Mouse (Mus musculus) hindbrain, embryonic 16.5 days (tissue): ENCODE results near the gene Acbd5. TPM values are rescaled to one million over a fixed set of nuclear protein-coding genes. Genes with fewer than 3 reads are reported as not detected.

ENCODE experiments used
- ATAC-seq: fragments of 200-750 bp; cut with Nextera tagmentation; 2 replicates; pipeline ENCODE4 v1.8.0; 2017; ENCODE audit warnings: moderate TSS enrichment, moderate library complexity
- H3K27ac ChIP-seq: fragments of 300-500 bp; sonication (generic); 2 replicates; pipeline ENCODE4 v1.5.1; 2014; ENCODE audit warnings: low read depth, mild to moderate bottlenecking, control low read depth, low read length, moderate library complexity
- H3K27me3 ChIP-seq: fragments of 300-500 bp; sonication (generic); replicated peaks from 2 replicates; pipeline ENCODE4 v1.6.1; 2014; ENCODE audit warnings: low read length; ENCODE audit not compliant: control insufficient read depth, insufficient read depth
- H3K36me3 ChIP-seq: fragments of 300-500 bp; sonication (generic); 2 replicates; pipeline ENCODE4 v1.6.1; 2014; ENCODE audit warnings: mild to moderate bottlenecking, low read length, moderate library complexity, mixed read lengths; ENCODE audit not compliant: control insufficient read depth, insufficient read depth
- H3K4me1 ChIP-seq: fragments of 300-500 bp; sonication (generic); 2 replicates; pipeline ENCODE4 v1.6.1; 2014; ENCODE audit warnings: low read depth, low read length; ENCODE audit not compliant: control insufficient read depth, insufficient read depth
- H3K4me2 ChIP-seq: fragments of 300-500 bp; sonication (generic); 2 replicates; pipeline ENCODE4 v1.6.1; 2014; ENCODE audit warnings: mild to moderate bottlenecking, low read length, control low read depth, moderate library complexity
- H3K4me3 ChIP-seq: fragments of 300-500 bp; sonication (generic); 2 replicates; pipeline ENCODE4 v1.5.1; 2014; ENCODE audit warnings: mild to moderate bottlenecking, low read length, control low read depth, moderate library complexity
- H3K9ac ChIP-seq: fragments of 300-500 bp; sonication (generic); 2 replicates; pipeline ENCODE4 v1.6.1; 2014; ENCODE audit warnings: low read depth, mild to moderate bottlenecking, control low read depth, low read length, moderate library complexity
- H3K9me3 ChIP-seq: fragments of 300-500 bp; sonication (generic); 2 replicates; pipeline ENCODE4 v1.6.1; 2014; ENCODE audit warnings: mild to moderate bottlenecking, low read length, moderate library complexity; ENCODE audit not compliant: control insufficient read depth
- WGBS: fragments of 180-500 bp; shearing (Covaris S2); extraction: QIAGEN DNeasy Blood & Tissue Kit; methylation state at CpG from one replicate; pipeline ENCODE4 v1.1.7; 2014; 5-methylcytosine and 5-hydroxymethylcytosine counted together
- polyA plus RNA-seq: library from polyadenylated mRNA; unstranded; fragments of >200 nt; fragmentation: Nextera tagmentation; extraction: Ambion mirVana; gene quantifications from 2 replicates; pipeline ENCODE4 v1.2.1, GENCODE M21; 2015

Acbd5 gene
- polyA plus RNA-seq, 1 experiment from 2014 or later: 79.7 TPM

GRCm38 (mm10) chr2:23078588-23078987, 10.6 kb downstream of the Acbd5 start:
- WGBS: 94% methylated on average over 2 of the region's 2 CpGs
- H3K9ac ChIP-seq: no peak overlapping the region

DNA sequence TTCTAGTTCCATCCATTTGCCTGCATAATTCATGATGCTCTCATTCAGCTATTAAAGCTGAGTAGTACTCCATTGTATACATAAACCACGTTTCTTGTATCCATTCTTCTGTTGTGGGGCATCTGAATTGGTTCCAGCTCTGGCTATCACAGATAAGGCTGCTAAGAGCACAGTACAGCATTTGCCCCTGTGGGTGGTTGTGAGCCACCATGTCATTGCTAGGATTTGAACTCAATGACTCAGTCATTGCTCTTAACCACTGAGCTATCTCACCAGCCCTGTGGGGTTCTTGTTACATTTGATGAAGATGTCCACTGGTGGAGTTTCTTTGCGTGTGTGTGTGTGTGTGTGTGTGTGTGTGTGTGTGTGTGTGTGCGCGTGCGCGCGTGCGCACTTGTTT, 16.6 kb downstream of the Acbd5 start:
- no peak for ATAC-seq
- no peaks in the 10 kb centered on the region for H3K27me3 ChIP-seq
- WGBS: 98% methylated on average over 8 of the region's 8 CpGs
- H3K4me1 ChIP-seq: no peaks in the 10 kb centered on the region
- H3K4me2 ChIP-seq: no peak overlapping the region
- H3K4me3 ChIP-seq: no peak overlapping the region
- H3K36me3 ChIP-seq: peaks cover 20% of the 10 kb centered on the region
- no peak overlapping the region for H3K27ac ChIP-seq
- no peaks in the 10 kb centered on the region for H3K9me3 ChIP-seq
- H3K9ac ChIP-seq: no peak overlapping the region

More at GRCm38 (mm10) chr2:23078588-23078987, 10.6 kb downstream of the Acbd5 start:
- Histone ChIP-seq H3K36me3 (peaks cover 21% of the 10 kb centered on the region), H3K9me3 (no peaks in the 10 kb centered on the region), H3K4me2 (no peak overlapping the region), H3K4me1 (no peaks in the 10 kb centered on the region), H3K4me3 (no peak overlapping the region), H3K27me3 (no peaks in the 10 kb centered on the region), H3K27ac (no peak overlapping the region)
- no peak for ATAC-seq

- ATAC-seq: no peak
- H3K4me1 ChIP-seq: no peaks in the 10 kb centered on the region
- 55% methylated on average over 5 of the region's 5 CpGs for WGBS
- no peaks in the 10 kb centered on the region for H3K27me3 ChIP-seq
- H3K9ac ChIP-seq: no peak overlapping the region
- no peak overlapping the region for H3K4me2 ChIP-seq
- H3K9me3 ChIP-seq: no peaks in the 10 kb centered on the region
- H3K36me3 ChIP-seq: peaks cover 34% of the 10 kb centered on the region
- no peak overlapping the region for H3K27ac ChIP-seq
- H3K4me3 ChIP-seq: no peak overlapping the region
Measured at GRCm38 (mm10) chr2:23092216-23092615, 24.2 kb downstream of the Acbd5 start.

- H3K27me3 ChIP-seq: no peaks in the 10 kb centered on the region
- H3K27ac ChIP-seq: no peak overlapping the region
- no peak for ATAC-seq
- H3K9me3 ChIP-seq: no peaks in the 10 kb centered on the region
- H3K9ac ChIP-seq: no peak overlapping the region
- no peak overlapping the region for H3K4me3 ChIP-seq
- no peak overlapping the region for H3K4me2 ChIP-seq
- H3K36me3 ChIP-seq: peaks cover 23% of the 10 kb centered on the region
- H3K4me1 ChIP-seq: no peaks in the 10 kb centered on the region
Measured at GRCm38 (mm10) chr2:23097028-23097427, 29.1 kb downstream of the Acbd5 start.

DNA sequence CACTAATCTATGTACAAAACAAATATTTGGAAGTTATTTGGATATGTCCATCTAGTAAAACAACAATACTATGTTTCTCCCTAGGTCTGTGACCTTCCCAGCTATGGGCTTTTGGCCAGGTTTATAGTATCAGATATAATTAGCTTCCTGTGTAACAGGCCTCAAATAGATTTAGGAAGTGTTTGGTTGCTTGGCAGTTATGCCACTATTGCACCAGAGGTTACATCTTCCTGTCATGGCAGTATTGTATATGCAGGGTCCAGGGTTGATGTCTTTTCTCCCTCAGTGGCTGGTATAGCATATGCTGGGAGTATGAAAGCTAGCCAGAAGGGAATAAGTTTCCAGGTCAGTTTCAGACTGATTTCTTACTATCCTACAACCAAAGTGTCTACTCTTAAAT, 34.3 kb downstream of the Acbd5 start:
- Histone ChIP-seq H3K9me3 (no peaks in the 10 kb centered on the region), H3K4me3 (no peak overlapping the region), H3K27me3 (no peaks in the 10 kb centered on the region), H3K9ac (no peak overlapping the region), H3K27ac (no peak overlapping the region), H3K36me3 (peaks cover 9% of the 10 kb centered on the region), H3K4me1 (no peaks in the 10 kb centered on the region), H3K4me2 (no peak overlapping the region)
- no peak for ATAC-seq

DNA sequence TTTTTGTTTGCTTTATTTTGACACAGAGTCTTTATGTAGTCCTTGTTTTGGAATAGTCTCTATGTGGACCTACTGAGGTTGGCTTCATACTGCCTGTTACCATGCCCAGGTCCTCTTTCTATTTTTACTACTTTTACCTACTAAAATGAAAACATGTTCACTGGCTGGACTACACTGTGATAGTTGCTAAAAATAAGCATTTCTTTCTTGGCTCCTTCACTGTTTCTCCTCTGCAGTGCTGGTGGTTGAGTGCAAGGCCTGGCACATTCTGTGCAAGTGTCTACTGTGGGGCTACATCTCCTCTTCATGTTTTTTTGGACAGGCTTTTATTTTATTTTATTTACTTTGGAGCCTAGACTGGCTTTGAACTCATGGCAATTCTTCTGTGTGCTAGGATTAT, 51.6 kb downstream of the Acbd5 start:
- Histone ChIP-seq H3K9me3 (no peaks in the 10 kb centered on the region), H3K4me2 (no peak overlapping the region), H3K4me1 (no peaks in the 10 kb centered on the region), H3K9ac (no peak overlapping the region), H3K4me3 (no peak overlapping the region), H3K27ac (no peak overlapping the region), H3K36me3 (peaks cover 5% of the 10 kb centered on the region; the same call in 1 of the 2 replicates), H3K27me3 (no peaks in the 10 kb centered on the region)
- no peak for ATAC-seq

DNA sequence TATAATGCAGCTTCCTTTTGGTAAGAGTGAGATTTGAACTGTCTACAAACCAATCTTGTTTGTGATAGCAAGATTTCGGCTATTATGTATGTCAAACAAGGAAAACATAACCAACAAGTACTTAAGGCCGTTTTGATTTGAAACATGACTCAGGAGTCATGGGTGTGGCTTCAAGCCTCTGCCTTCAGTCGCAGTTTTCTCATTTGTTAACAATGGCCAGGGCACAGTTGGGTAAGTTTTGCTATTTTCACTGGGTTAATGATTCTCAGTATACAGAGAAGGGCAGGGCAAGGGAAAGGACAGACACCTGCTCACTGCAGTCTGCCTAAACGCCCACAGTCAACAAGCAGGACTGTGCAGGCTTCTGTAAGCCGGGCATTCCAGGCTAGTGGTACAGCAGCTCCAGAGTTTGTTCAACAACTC, 87.2 kb downstream of the Acbd5 start:
- WGBS: 7% methylated on average over 5 of the region's 5 CpGs
- no peak for ATAC-seq
- peaks cover 29% of the 10 kb centered on the region for H3K4me1 ChIP-seq
- peak overlapping the region; percentile 99; the same call in 1 of the 2 replicates for H3K27ac ChIP-seq
- H3K36me3 ChIP-seq: no peaks in the 10 kb centered on the region
- no peaks in the 10 kb centered on the region for H3K9me3 ChIP-seq
- peak overlapping the region; percentile 80 for H3K9ac ChIP-seq
- peak overlapping the region; percentile 64 for H3K4me2 ChIP-seq
- peak overlapping the region; percentile 87 for H3K4me3 ChIP-seq
- H3K27me3 ChIP-seq: no peaks in the 10 kb centered on the region

DNA sequence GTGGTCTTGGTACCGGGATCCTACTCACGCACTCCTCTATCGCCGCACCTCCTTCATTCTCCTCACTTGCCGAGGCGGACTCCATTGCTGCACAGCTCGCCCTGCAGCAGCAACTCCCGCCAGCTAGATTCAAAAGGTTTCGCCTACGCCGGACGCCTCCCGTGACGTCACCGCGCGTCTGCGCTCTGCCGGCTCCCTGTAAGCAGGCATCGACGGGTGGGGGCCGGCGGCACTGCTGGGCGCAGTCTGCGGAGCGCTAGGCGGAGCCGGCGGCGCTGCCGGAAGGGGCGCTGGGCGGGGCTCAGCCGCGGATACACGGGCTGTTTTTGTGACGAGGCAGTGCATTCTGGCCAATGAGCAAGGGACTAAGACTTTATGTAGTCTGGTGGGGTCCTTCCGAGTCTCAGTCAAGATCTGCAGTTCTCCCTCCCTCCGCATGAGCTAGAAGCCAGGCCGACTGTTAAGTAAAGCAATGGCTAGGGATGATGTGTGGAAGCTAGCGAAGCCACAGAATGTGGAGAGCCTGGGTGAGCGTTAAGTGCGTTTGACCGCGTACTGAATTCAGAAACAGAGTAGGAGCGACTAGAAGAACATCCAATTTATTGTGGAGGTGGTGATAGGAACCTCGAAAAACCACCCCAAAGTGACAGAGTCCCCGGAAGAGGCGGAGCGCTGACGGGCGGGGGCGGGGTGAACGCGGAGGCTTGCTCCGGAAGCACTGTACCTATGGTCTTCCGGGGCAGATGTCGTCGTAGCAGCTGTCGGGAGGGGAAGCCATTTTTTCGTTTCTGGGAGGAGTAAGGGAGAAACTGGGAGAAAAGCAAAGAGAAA, 88.0 kb downstream of the Acbd5 start, which contains the start of the genes Mastl and Yme1l1:
TSS of gene Mastl (minus strand) at position 248 of the 831 bp plus-strand sequence.
TSS of gene Yme1l1 (plus strand) at position 593 of the 831 bp plus-strand sequence.
- peak; percentile 99 for ATAC-seq
- Histone ChIP-seq H3K27me3 (no peaks in the 10 kb centered on the region), H3K27ac (peak within 1 kb of the TSS; percentile 99), H3K9me3 (no peaks in the 10 kb centered on the region), H3K36me3 (no peaks in the 10 kb centered on the region), H3K4me1 (peaks cover 29% of the 10 kb centered on the region), H3K9ac (peak within 1 kb of the TSS; percentile 85), H3K4me3 (peak within 1 kb of the TSS; percentile 87), H3K4me2 (peak within 1 kb of the TSS; percentile 74)
- WGBS: under 1% methylated on average over 61 of the region's 61 CpGs

- no peaks in the 10 kb centered on the region for H3K36me3 ChIP-seq
- WGBS: under 1% methylated on average over 17 of the region's 17 CpGs
- H3K9me3 ChIP-seq: no peaks in the 10 kb centered on the region
- peak overlapping the region; percentile 58 for H3K4me2 ChIP-seq
- peak overlapping the region; percentile 99 for H3K27ac ChIP-seq
- H3K4me3 ChIP-seq: peak overlapping the region; percentile 87
- H3K4me1 ChIP-seq: peaks cover 29% of the 10 kb centered on the region
- H3K27me3 ChIP-seq: no peaks in the 10 kb centered on the region
- H3K9ac ChIP-seq: peak overlapping the region; percentile 85
- ATAC-seq: peak; percentile 48
Measured at GRCm38 (mm10) chr2:23156608-23157081, 88.7 kb downstream of the Acbd5 start.
